Mouse (Mus musculus) heart, embryonic 11.5 days (tissue): Measurements from ENCODE around the gene Zeb2. TPM values are rescaled to one million over a fixed set of nuclear protein-coding genes. Genes with fewer than 3 reads are reported as not detected.

Experiments used
- ATAC-seq: fragments of 200-750 bp; cut with Nextera tagmentation; replicated peaks from 2 replicates; pipeline ENCODE4 v1.8.0; 2017; ENCODE audit warnings: moderate library complexity; ENCODE audit not compliant: insufficient number of reproducible peaks, low FRiP score, low TSS enrichment
- H3K27ac ChIP-seq: fragments of 300-500 bp; sonication (generic); 2 replicates; pipeline ENCODE4 v1.5.1; 2014; ENCODE audit warnings: mild to moderate bottlenecking, low read depth, low read length
- H3K27me3 ChIP-seq: fragments of 300-500 bp; sonication (generic); 2 replicates; pipeline ENCODE4 v1.6.1; 2014; ENCODE audit warnings: mild to moderate bottlenecking, low read length, mixed read lengths; ENCODE audit not compliant: control insufficient read depth, insufficient read depth
- H3K36me3 ChIP-seq: fragments of 300-500 bp; sonication (generic); 2 replicates; pipeline ENCODE4 v1.6.1; 2014; ENCODE audit warnings: mild to moderate bottlenecking, low read length, moderate library complexity, mixed read lengths; ENCODE audit not compliant: control insufficient read depth, insufficient read depth
- H3K4me1 ChIP-seq: fragments of 300-500 bp; sonication (generic); 2 replicates; pipeline ENCODE4 v1.6.1; 2014; ENCODE audit warnings: low read length; ENCODE audit not compliant: control insufficient read depth, insufficient read depth
- H3K4me2 ChIP-seq: fragments of 300-500 bp; sonication (generic); 2 replicates; pipeline ENCODE4 v1.6.1; 2014; ENCODE audit warnings: mild to moderate bottlenecking, moderate library complexity
- H3K4me3 ChIP-seq: fragments of 300-500 bp; sonication (generic); 2 replicates; pipeline ENCODE4 v1.5.1; 2014; ENCODE audit warnings: low read depth, low read length
- H3K9ac ChIP-seq: fragments of 300-500 bp; sonication (generic); 2 replicates; pipeline ENCODE4 v1.6.1; 2014; ENCODE audit warnings: mild to moderate bottlenecking, low read depth, low read length, moderate library complexity
- H3K9me3 ChIP-seq: fragments of 300-500 bp; sonication (generic); replicated peaks from 2 replicates; pipeline ENCODE4 v1.6.1; 2016; ENCODE audit warnings: low read length; ENCODE audit not compliant: control insufficient read depth
- WGBS: fragments of 180-500 bp; shearing (Covaris S2); extraction: QIAGEN DNeasy Blood & Tissue Kit; methylation state at CpG from one replicate; pipeline ENCODE4 v1.1.7; 2014; ENCODE audit not compliant: insufficient replicate concordance; 5-methylcytosine and 5-hydroxymethylcytosine counted together
- polyA plus RNA-seq: library from polyadenylated mRNA; unstranded; fragments of >200 nt; fragmentation: Nextera tagmentation; extraction: Ambion mirVana; gene quantifications from 2 replicates; pipeline ENCODE4 v1.2.1, GENCODE M21; 2014

Zeb2 gene
- 27.2 and 27.5 TPM in 2 replicates for polyA plus RNA-seq

GRCm38 (mm10) chr2:45117087-45117561, at the start of gene Zeb2:
TSS of gene Zeb2 (minus strand) at chr2:45117395.
- Histone ChIP-seq H3K36me3 (no peaks in the 10 kb centered on the region), H3K27me3 (no peaks in the 10 kb centered on the region), H3K27ac (peak within 1 kb of the TSS; percentile 88), H3K9me3 (no peaks in the 10 kb centered on the region), H3K9ac (peak within 1 kb of the TSS; percentile 80), H3K4me2 (peak within 1 kb of the TSS; percentile 88), H3K4me3 (peak within 1 kb of the TSS; percentile 68), H3K4me1 (peaks cover 3% of the 10 kb centered on the region; the same call in 1 of the 2 replicates)
- peak; percentile 76 for ATAC-seq
- under 1% methylated on average over 34 of the region's 39 CpGs for WGBS

DNA sequence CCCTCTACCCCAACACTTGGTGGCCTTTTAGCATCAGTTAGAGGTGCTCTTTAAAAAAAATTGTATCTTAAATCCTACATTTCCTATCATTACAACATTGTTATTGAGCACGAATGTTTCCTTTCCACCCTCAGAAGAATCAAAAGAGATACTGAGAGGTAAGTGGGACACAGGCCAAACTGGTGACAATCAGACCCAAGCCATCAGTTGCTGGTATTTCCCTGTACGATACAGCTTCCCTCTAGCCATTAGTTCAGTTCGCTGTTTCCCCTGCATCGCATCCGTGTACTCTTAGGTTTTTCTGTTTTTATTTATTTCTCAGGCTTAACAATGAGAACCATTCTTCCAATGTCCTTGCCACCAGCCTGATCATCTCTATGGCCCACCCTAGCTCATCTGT, 41.6 kb upstream of the Zeb2 start:
- H3K9me3 ChIP-seq = no peaks in the 10 kb centered on the region
- no peak overlapping the region for H3K9ac ChIP-seq
- H3K36me3 ChIP-seq = no peaks in the 10 kb centered on the region

GRCm38 (mm10) chr2:45158351-45158782, 41.2 kb upstream of the Zeb2 start:
- ATAC-seq = no peak
- Histone ChIP-seq H3K36me3 (no peaks in the 10 kb centered on the region), H3K9me3 (no peaks in the 10 kb centered on the region), H3K4me2 (no peak overlapping the region), H3K9ac (no peak overlapping the region), H3K4me3 (no peak overlapping the region), H3K27me3 (no peaks in the 10 kb centered on the region), H3K27ac (no peak overlapping the region), H3K4me1 (no peaks in the 10 kb centered on the region)
- 47% methylated on average over 8 of the region's 8 CpGs for WGBS

More for the DNA sequence above, 41.6 kb upstream of the Zeb2 start:
- H3K27ac ChIP-seq = no peak overlapping the region
- H3K27me3 ChIP-seq = no peaks in the 10 kb centered on the region
- 83% methylated on average over 5 of the region's 5 CpGs for WGBS
- H3K4me3 ChIP-seq = no peak overlapping the region
- H3K4me2 ChIP-seq = no peak overlapping the region
- H3K4me1 ChIP-seq = no peaks in the 10 kb centered on the region
- no peak for ATAC-seq

DNA sequence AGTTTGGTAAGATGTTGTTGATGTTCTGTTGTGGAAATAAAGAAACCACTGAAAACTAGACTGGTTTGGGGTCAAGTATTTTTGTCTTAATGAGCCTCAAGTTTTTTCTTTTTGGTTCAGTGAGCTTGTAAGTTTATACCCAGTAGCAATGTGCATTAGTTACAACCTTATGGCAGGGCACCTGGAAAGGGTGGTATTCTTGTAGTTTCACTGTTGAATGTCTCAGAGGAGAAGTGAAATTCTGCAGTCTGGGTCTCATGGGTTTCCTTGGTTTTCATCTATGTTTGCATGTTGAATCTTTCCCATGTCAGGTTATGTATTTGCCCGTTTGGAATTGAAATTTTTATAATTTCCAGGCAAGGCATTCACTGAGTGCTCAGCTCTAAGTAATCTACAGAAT, 36.1 kb upstream of the Zeb2 start:
- Histone ChIP-seq H3K36me3 (no peaks in the 10 kb centered on the region), H3K9ac (no peak overlapping the region), H3K9me3 (no peaks in the 10 kb centered on the region), H3K4me3 (no peak overlapping the region), H3K4me1 (0 out of 2 replicates have a peak, but pooled peaks cover 2% of the 10 kb centered on the region), H3K4me2 (no peak overlapping the region), H3K27ac (no peak overlapping the region), H3K27me3 (no peaks in the 10 kb centered on the region)
- ATAC-seq = no peak
- WGBS = 67% methylated on average over 1 of the region's 1 CpGs

- H3K27ac ChIP-seq = no peak overlapping the region
- WGBS = 78% methylated on average over 1 of the region's 1 CpGs
- no peak overlapping the region for H3K4me3 ChIP-seq
- H3K9me3 ChIP-seq = no peaks in the 10 kb centered on the region
- H3K4me2 ChIP-seq = no peak overlapping the region
- H3K27me3 ChIP-seq = no peaks in the 10 kb centered on the region
- no peak for ATAC-seq
- H3K4me1 ChIP-seq = no peaks in the 10 kb centered on the region
- H3K36me3 ChIP-seq = no peaks in the 10 kb centered on the region
- H3K9ac ChIP-seq = no peak overlapping the region
Measured at GRCm38 (mm10) chr2:45143162-45143561, 26.0 kb upstream of the Zeb2 start.

- H3K4me3 ChIP-seq = no peak overlapping the region
- no peak for ATAC-seq
- no peaks in the 10 kb centered on the region for H3K9me3 ChIP-seq
- 82% methylated on average over 6 of the region's 6 CpGs for WGBS
- no peak overlapping the region for H3K27ac ChIP-seq
- no peaks in the 10 kb centered on the region for H3K27me3 ChIP-seq
- no peak overlapping the region for H3K4me2 ChIP-seq
- H3K36me3 ChIP-seq = no peaks in the 10 kb centered on the region
- no peak overlapping the region for H3K9ac ChIP-seq
- no peaks in the 10 kb centered on the region for H3K4me1 ChIP-seq
Measured at GRCm38 (mm10) chr2:45138906-45139305, 21.7 kb upstream of the Zeb2 start.

GRCm38 (mm10) chr2:45136783-45137182, 19.6 kb upstream of the Zeb2 start:
- Histone ChIP-seq H3K36me3 (no peaks in the 10 kb centered on the region), H3K4me3 (no peak overlapping the region), H3K9me3 (no peaks in the 10 kb centered on the region), H3K27me3 (no peaks in the 10 kb centered on the region), H3K4me1 (no peaks in the 10 kb centered on the region), H3K27ac (no peak overlapping the region), H3K9ac (no peak overlapping the region), H3K4me2 (no peak overlapping the region)
- no peak for ATAC-seq
- WGBS = 62% methylated on average over 2 of the region's 2 CpGs

DNA sequence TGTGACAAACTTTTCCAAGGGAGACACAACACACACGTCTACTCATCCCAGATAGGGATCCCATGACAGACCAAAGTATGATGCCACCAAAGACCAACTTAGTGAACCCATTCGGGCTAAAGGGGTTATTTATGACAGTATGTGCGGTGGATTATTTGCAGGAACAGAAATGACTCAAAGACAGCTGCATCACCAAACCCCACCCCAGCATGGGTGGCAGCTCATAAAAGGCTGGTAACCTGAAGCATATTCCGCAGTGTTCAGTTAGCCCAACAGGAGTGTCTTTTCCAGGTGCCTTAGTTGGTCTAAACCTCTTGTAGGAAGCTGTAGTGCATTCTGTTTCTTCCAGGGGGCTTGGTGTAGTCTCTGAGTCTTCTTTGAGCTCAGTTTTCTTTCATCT, 16.0 kb upstream of the Zeb2 start:
- H3K4me1 ChIP-seq = 0 out of 2 replicates have a peak, but pooled peaks cover 2% of the 10 kb centered on the region
- H3K36me3 ChIP-seq = no peaks in the 10 kb centered on the region
- H3K27me3 ChIP-seq = no peaks in the 10 kb centered on the region
- no peak overlapping the region for H3K4me3 ChIP-seq
- H3K9me3 ChIP-seq = no peaks in the 10 kb centered on the region
- H3K4me2 ChIP-seq = no peak overlapping the region
- ATAC-seq = no peak
- WGBS = 81% methylated on average over 4 of the region's 4 CpGs
- H3K9ac ChIP-seq = no peak overlapping the region
- H3K27ac ChIP-seq = no peak overlapping the region

DNA sequence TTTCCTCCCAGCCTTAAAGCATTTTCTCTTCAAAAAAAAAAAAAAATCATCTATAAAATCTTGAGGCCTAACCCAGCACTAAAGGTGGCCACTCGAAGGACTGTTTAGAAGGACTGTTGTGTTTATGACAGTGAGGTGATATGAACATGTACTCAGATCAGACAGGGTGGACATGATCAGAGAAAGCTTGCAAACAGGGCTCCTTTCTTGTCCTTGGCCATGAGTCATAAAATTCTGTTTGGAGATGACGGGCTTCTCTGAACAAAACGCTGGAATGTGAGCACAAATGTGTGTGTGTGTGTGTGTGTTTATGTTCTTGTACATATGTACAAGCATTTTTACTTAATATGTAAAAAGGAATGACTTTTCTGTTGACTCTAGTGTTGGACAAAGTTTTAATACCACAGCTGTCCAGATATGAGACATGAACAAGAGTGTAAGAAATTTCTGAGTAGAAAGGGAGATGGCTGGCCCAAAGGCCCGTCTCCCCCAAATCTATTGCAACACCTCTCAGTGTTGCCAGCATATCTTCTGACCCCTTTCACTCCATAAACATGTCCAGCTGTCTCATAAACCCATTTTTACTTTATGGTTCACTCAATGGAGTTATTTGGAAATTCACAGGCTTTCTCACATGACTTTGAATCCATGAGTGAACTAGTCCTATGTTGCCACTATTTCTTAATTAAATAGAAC, 13.4 kb upstream of the Zeb2 start:
- H3K4me3 ChIP-seq = no peak overlapping the region
- H3K4me1 ChIP-seq = 0 out of 2 replicates have a peak, but pooled peaks cover 2% of the 10 kb centered on the region
- no peaks in the 10 kb centered on the region for H3K9me3 ChIP-seq
- H3K27ac ChIP-seq = no peak overlapping the region
- H3K36me3 ChIP-seq = no peaks in the 10 kb centered on the region
- H3K4me2 ChIP-seq = no peak overlapping the region
- H3K27me3 ChIP-seq = no peaks in the 10 kb centered on the region
- H3K9ac ChIP-seq = no peak overlapping the region
- WGBS = 80% methylated on average over 4 of the region's 4 CpGs
- ATAC-seq = no peak
